Mouse (Mus musculus): ENCODE results near the gene Notch4. TPM values are rescaled to one million over a fixed set of nuclear protein-coding genes. Genes with fewer than 3 reads are reported as not detected.

The Notch4 gene
- polyA plus RNA-seq, 1 experiment from 2014 or later = 8.9 TPM

DNA sequence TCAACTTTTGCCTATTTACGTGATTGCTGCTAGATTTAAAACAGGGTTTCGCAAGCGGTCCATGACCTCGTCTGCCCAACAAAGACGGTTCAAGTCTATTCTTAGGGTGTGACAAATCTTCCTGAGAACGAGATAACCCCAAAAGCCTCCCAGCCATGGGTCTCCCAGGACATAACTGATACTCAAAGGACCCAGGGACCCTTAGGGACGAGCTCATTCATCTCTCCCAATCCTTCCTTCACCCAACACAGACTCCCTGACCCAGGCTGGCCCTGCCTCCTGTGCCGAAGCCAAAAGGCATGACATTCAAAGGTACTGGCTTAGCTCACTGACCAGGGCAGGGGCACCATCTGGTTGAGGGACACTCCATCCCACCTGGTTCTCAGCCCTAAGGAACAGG lies 7.7 kb upstream of the Notch4 start:
- WGBS = 84% methylated on average over 8 of the region's 8 CpGs
- H3K9ac ChIP-seq (replicated peaks) = no peak overlapping the region
- 0 out of 2 replicates have a peak, but pooled peaks cover 5% of the 10 kb centered on the region for H3K4me1 ChIP-seq (replicated peaks)
- H3K4me2 ChIP-seq (replicated peaks) = no peak overlapping the region
- ATAC-seq = no peak
- no peaks in the 10 kb centered on the region for H3K36me3 ChIP-seq
- no peak overlapping the region for H3K4me3 ChIP-seq (replicated peaks)
- H3K27me3 ChIP-seq = no peaks in the 10 kb centered on the region
- no peak overlapping the region for H3K27ac ChIP-seq
- H3K9me3 ChIP-seq = no peaks in the 10 kb centered on the region

DNA sequence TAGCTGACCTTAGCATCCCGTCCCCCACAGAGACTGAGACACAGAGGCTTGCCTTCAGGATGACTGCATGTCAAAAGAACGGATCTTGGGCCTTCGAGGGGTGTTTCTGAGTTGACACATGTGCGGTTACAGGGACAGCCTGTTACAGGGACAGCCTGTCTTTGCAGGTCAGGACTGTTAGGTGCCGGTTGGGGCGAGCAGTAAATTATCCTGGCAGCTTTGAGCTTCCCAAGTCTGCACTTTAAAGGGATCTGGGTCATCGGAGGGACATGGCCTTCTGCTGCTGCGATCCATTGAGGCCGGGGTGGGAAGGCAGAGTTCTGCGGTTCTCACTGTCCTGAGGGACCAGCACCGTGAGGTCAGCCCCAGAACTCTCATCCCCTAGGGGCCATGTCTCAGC lies 6.7 kb upstream of the Notch4 start:
- Histone ChIP-seq H3K9me3 (no peaks in the 10 kb centered on the region), H3K4me2 (replicated peaks) (no peak overlapping the region), H3K4me3 (replicated peaks) (no peak overlapping the region), H3K36me3 (no peaks in the 10 kb centered on the region), H3K4me1 (replicated peaks) (0 out of 2 replicates have a peak, but pooled peaks cover 5% of the 10 kb centered on the region), H3K9ac (replicated peaks) (no peak overlapping the region), H3K27me3 (no peaks in the 10 kb centered on the region), H3K27ac (no peak overlapping the region)
- 81% methylated on average over 11 of the region's 11 CpGs for WGBS
- ATAC-seq = no peak

DNA sequence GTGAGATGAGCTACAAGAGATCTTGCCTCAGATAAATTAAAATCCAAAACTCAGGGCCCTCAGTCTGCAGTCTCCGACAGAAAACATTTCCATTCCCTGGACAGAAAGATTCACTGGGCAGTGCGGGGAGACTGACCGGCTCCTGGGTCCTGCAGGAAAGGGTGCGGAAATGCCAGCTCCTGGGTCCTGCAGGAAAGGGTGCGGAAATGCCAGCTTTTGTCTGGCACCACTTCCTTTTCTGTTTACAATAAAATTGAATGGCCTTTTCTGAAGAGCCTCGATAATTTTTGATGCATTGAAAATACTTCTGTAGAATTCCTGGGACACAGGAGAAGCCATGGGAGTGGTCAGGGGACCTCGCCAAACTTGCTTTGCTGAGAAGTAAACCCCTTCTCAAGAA lies 5.0 kb upstream of the Notch4 start:
- no peak for ATAC-seq
- WGBS = 89% methylated on average over 7 of the region's 7 CpGs

DNA sequence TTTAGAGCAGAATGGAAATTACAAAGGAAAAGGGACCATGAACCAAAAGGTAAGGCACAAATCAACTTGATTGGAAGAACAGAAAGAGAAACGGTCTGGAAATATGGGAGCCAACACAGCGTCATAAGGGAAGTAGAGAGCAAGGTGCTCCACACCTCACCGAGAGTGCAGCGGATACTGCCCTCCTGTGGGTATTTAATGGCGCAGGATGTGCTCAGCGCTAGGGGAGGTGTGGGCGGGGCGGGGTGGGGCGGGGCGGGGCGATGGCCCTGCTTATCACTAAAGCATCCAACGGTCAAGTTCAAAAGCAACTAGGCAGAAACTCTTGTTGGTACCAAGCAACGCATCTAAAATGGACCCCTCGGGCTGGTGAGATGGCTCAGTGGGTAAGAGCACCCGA lies 4.2 kb upstream of the Notch4 start:
- 40% methylated on average over 15 of the region's 15 CpGs for WGBS
- H3K27me3 ChIP-seq = no peaks in the 10 kb centered on the region
- no peaks in the 10 kb centered on the region for H3K36me3 ChIP-seq
- no peaks in the 10 kb centered on the region for H3K9me3 ChIP-seq
- ATAC-seq = no peak
- H3K9ac ChIP-seq (replicated peaks) = no peak overlapping the region
- peaks cover 10% of the 10 kb centered on the region; the same call in 1 of the 2 replicates for H3K4me1 ChIP-seq (replicated peaks)
- H3K27ac ChIP-seq = no peak overlapping the region
- H3K4me3 ChIP-seq (replicated peaks) = no peak overlapping the region
- H3K4me2 ChIP-seq (replicated peaks) = no peak overlapping the region

More for the DNA sequence above, 5.0 kb upstream of the Notch4 start:
- H3K4me3 ChIP-seq (replicated peaks) = no peak overlapping the region
- no peaks in the 10 kb centered on the region for H3K36me3 ChIP-seq
- H3K9ac ChIP-seq (replicated peaks) = no peak overlapping the region
- peaks cover 6% of the 10 kb centered on the region; the same call in 1 of the 2 replicates for H3K4me1 ChIP-seq (replicated peaks)
- H3K27ac ChIP-seq = no peak overlapping the region
- no peaks in the 10 kb centered on the region for H3K27me3 ChIP-seq
- H3K4me2 ChIP-seq (replicated peaks) = no peak overlapping the region
- H3K9me3 ChIP-seq = no peaks in the 10 kb centered on the region

DNA sequence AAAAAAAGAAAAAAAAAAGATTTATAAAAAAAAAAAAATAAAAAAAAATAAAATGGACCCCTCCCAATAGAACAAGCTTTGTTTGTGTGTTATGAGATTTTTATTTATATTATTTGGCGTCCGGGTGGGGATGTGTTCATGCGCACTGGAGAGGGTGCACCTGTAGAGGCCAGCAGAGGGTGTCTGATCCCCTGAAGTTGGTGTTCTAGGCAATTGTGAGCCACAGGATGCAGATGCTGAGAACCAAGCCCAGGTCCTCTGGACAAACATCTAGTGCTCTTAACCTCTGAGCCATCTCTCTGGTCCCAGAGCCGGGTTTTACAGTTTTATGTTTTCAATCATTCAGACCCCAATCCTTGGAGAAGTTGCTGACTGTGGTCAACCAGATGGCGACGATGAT lies 3.6 kb upstream of the Notch4 start:
- no peak overlapping the region for H3K9ac ChIP-seq (replicated peaks)
- peaks cover 10% of the 10 kb centered on the region; the same call in 1 of the 2 replicates for H3K4me1 ChIP-seq (replicated peaks)
- H3K4me3 ChIP-seq (replicated peaks) = no peak overlapping the region
- WGBS = 93% methylated on average over 6 of the region's 6 CpGs
- no peak overlapping the region for H3K27ac ChIP-seq
- H3K9me3 ChIP-seq = no peaks in the 10 kb centered on the region
- H3K27me3 ChIP-seq = no peaks in the 10 kb centered on the region
- ATAC-seq = no peak
- H3K36me3 ChIP-seq = no peaks in the 10 kb centered on the region
- H3K4me2 ChIP-seq (replicated peaks) = no peak overlapping the region

DNA sequence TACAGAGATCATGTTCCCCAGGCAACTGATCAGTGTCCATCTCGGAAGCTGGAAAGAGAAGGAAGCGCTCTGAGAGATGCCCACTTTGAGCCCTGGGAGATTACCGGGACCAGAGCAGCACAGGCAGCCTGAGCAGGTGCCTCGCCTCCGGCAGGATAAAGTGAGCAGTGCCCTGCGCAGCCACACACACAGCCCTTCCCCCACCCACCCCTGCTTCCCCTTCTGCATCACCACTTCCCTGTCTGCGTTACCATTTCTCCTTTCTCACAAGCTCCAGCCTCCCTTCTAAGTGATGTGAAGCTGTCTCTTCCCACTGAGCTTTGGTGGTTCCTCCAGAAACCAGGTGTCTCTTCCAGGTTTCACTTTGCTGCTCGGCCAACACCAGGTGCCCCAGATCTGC lies 2.9 kb upstream of the Notch4 start:
- peaks cover 10% of the 10 kb centered on the region; the same call in 1 of the 2 replicates for H3K4me1 ChIP-seq (replicated peaks)
- no peaks in the 10 kb centered on the region for H3K27me3 ChIP-seq
- peak overlapping the region; percentile 25; the same call in 1 of the 2 replicates for H3K27ac ChIP-seq
- H3K36me3 ChIP-seq = no peaks in the 10 kb centered on the region
- 38% methylated on average over 8 of the region's 8 CpGs for WGBS
- no peak overlapping the region for H3K4me3 ChIP-seq (replicated peaks)
- H3K9me3 ChIP-seq = no peaks in the 10 kb centered on the region
- no peak overlapping the region; the same call in 1 of the 2 replicates for H3K9ac ChIP-seq (replicated peaks)
- H3K4me2 ChIP-seq (replicated peaks) = no peak overlapping the region
- 0 out of 2 replicates have a peak, but pooled peaks have one; percentile 34 for ATAC-seq

DNA sequence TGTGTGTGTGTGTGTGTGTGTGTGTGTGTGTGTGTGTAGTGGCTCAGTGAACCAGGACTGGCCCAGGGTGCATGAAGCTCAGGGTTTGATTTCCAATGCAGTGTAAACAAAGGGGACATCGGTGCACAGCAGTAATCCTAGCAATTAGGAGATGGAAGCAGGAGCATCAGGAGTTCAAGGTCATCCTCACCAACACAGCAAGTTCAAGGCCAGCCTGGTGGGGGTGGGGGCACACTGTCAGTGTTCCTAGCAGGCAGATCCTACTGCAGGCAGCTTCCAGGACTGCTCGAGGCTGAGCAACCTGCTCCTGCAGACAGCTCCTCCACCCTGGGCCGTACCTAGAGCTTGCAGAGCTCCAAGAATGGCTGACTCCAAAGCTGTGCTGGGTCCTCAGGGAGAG lies 1.5 kb upstream of the Notch4 start:
- Histone ChIP-seq H3K9ac (replicated peaks) (no peak overlapping the region), H3K9me3 (no peaks in the 10 kb centered on the region), H3K36me3 (no peaks in the 10 kb centered on the region), H3K4me3 (replicated peaks) (no peak overlapping the region), H3K4me1 (replicated peaks) (peaks cover 10% of the 10 kb centered on the region; the same call in 1 of the 2 replicates), H3K27me3 (0 out of 2 replicates have a peak, but pooled peaks cover 4% of the 10 kb centered on the region), H3K27ac (no peak overlapping the region), H3K4me2 (replicated peaks) (no peak overlapping the region)
- no peak for ATAC-seq
- WGBS = 51% methylated on average over 3 of the region's 3 CpGs

DNA sequence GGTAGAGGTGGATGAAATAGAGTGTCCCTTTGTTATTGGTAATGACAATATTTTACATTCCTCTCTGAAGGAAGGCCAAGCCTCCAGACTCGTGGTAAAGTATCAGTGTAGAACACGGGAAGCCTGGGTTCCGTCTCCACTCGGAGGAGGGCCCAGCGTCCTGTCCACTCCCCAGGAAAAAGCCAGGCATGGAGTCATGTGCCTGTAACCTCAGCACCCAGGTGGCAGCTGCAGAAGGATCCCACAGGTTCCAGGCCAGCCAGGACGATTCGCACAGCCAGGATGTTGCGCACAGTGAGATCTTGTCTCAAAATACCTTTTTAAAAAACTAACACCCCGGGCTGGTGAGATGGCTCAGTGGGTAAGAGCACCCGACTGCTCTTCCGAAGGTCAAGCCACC lies 714 bp upstream of the Notch4 start:
- H3K27me3 ChIP-seq = 0 out of 2 replicates have a peak, but pooled peaks cover 7% of the 10 kb centered on the region
- peaks cover 10% of the 10 kb centered on the region; the same call in 1 of the 2 replicates for H3K4me1 ChIP-seq (replicated peaks)
- no peak overlapping the region for H3K4me2 ChIP-seq (replicated peaks)
- no peak overlapping the region for H3K9ac ChIP-seq (replicated peaks)
- H3K9me3 ChIP-seq = no peaks in the 10 kb centered on the region
- H3K27ac ChIP-seq = no peak overlapping the region
- no peak overlapping the region for H3K4me3 ChIP-seq (replicated peaks)
- 83% methylated on average over 11 of the region's 11 CpGs for WGBS
- no peaks in the 10 kb centered on the region for H3K36me3 ChIP-seq
- ATAC-seq = no peak

DNA sequence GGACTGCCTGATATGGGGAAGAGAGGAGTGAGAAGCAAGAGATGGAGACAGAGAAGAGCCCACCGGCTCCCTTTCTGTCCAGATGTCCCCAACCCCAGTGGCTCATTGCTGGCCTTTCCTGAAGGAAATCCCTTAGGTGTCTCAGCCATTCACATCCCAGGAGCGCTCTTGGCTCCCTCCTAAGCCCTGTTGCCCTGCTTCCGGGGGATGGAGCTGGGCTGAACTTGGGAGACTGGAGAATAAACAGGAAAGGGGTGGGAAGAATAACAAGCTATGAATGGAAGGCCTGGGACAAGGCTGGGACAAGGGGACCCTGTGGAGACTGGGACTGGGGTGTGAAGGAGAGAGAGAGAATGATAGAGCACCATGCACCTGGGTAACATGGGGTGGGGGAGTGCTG lies 728 bp downstream of the Notch4 start:
- Histone ChIP-seq H3K4me1 (replicated peaks) (peaks cover 10% of the 10 kb centered on the region; the same call in 1 of the 2 replicates), H3K4me2 (replicated peaks) (no peak overlapping the region; the same call in 1 of the 2 replicates), H3K4me3 (replicated peaks) (no peak overlapping the region), H3K27me3 (0 out of 2 replicates have a peak, but pooled peaks cover 10% of the 10 kb centered on the region), H3K9ac (replicated peaks) (no peak overlapping the region), H3K9me3 (no peaks in the 10 kb centered on the region), H3K36me3 (no peaks in the 10 kb centered on the region), H3K27ac (0 out of 2 replicates have a peak overlapping the region, but pooled peaks have one; percentile 17)
- 62% methylated on average over 3 of the region's 3 CpGs for WGBS
- ATAC-seq = no peak

DNA sequence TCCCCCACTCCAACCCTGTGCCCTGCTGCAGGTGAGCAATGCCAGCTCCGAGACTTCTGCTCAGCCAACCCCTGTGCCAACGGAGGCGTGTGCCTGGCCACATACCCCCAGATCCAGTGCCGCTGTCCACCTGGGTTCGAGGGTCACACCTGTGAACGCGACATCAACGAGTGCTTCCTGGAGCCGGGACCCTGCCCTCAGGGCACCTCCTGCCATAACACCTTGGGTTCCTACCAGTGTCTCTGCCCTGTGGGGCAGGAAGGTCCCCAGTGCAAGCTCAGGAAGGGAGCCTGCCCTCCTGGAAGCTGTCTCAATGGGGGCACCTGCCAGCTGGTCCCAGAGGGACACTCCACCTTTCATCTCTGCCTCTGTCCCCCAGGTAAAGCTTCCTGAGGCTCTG lies 3.2 kb downstream of the Notch4 start:
- Histone ChIP-seq H3K27me3 (0 out of 2 replicates have a peak, but pooled peaks cover 10% of the 10 kb centered on the region), H3K27ac (no peak overlapping the region), H3K4me3 (replicated peaks) (no peak overlapping the region), H3K36me3 (no peaks in the 10 kb centered on the region), H3K4me1 (replicated peaks) (peaks cover 8% of the 10 kb centered on the region; the same call in 1 of the 2 replicates), H3K9me3 (no peaks in the 10 kb centered on the region), H3K4me2 (replicated peaks) (no peak overlapping the region), H3K9ac (replicated peaks) (no peak overlapping the region)
- WGBS = 70% methylated on average over 9 of the region's 9 CpGs
- ATAC-seq = no peak

DNA sequence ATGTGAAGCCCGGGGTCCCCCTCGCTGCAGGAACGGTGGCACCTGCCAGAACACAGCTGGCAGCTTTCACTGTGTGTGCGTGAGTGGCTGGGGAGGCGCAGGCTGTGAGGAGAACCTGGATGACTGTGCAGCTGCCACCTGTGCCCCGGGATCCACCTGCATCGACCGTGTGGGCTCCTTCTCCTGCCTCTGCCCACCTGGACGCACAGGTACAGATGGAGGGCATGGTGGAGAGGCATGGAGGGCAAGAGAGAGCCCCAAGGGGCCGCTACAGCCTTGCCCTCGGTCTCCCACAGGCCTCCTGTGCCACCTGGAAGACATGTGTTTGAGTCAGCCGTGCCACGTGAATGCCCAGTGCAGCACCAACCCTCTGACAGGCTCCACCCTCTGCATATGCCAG lies 4.4 kb downstream of the Notch4 start:
- Histone ChIP-seq H3K36me3 (no peaks in the 10 kb centered on the region), H3K4me1 (replicated peaks) (peaks cover 12% of the 10 kb centered on the region; the same call in 1 of the 2 replicates), H3K9ac (replicated peaks) (no peak overlapping the region), H3K27ac (no peak overlapping the region), H3K4me2 (replicated peaks) (no peak overlapping the region), H3K27me3 (0 out of 2 replicates have a peak, but pooled peaks cover 10% of the 10 kb centered on the region), H3K9me3 (no peaks in the 10 kb centered on the region), H3K4me3 (replicated peaks) (no peak overlapping the region)
- ATAC-seq = no peak
- 82% methylated on average over 13 of the region's 13 CpGs for WGBS

DNA sequence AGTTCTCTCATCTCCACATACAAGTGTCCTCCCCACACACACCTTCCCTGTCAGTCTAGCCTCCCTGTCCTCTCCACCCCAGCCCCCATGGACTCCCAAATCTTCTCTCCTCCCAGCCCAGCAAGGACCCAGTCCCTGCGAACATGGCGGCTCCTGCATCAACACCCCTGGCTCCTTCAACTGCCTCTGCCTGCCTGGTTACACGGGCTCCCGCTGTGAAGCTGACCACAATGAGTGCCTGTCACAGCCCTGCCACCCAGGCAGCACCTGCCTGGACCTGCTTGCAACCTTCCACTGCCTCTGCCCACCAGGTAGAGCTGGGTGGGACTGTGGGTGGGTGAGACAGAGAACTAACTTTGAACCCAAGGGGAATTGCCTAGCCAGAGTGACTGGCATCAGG lies 5.9 kb downstream of the Notch4 start:
- H3K4me2 ChIP-seq (replicated peaks) = no peak overlapping the region

DNA sequence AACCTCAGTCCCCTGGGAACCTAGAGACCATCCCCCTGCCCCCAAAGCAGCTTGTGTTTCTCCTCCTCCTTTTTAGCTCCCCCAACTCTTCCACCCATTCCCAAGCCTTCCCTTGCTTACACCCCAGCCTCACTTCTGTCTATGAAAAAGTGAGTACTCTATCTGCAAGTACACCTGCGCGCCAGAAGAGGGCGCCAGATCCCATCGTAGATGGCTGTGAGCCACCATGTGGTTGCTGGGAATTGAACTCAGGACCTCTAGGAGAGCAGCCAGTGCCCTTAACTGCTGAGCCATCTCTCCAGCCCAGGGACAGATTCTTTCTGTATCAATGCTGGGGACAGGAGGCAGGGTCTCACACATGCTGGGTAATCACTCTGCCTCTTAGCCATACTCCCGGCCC lies 7.8 kb downstream of the Notch4 start:
- 15% methylated on average over 5 of the region's 5 CpGs for WGBS
- no peaks in the 10 kb centered on the region for H3K36me3 ChIP-seq
- no peak for ATAC-seq
- no peaks in the 10 kb centered on the region for H3K9me3 ChIP-seq
- H3K4me1 ChIP-seq (replicated peaks) = 0 out of 2 replicates have a peak, but pooled peaks cover 6% of the 10 kb centered on the region
- no peak overlapping the region for H3K27ac ChIP-seq
- 0 out of 2 replicates have a peak, but pooled peaks cover 10% of the 10 kb centered on the region for H3K27me3 ChIP-seq
- H3K4me3 ChIP-seq (replicated peaks) = no peak overlapping the region
- no peak overlapping the region for H3K9ac ChIP-seq (replicated peaks)
- no peak overlapping the region for H3K4me2 ChIP-seq (replicated peaks)

More for the DNA sequence above, 5.9 kb downstream of the Notch4 start:
- Histone ChIP-seq H3K4me3 (replicated peaks) (no peak overlapping the region), H3K9me3 (no peaks in the 10 kb centered on the region), H3K4me1 (replicated peaks) (0 out of 2 replicates have a peak, but pooled peaks cover 6% of the 10 kb centered on the region), H3K9ac (replicated peaks) (no peak overlapping the region; the same call in 1 of the 2 replicates), H3K27ac (no peak overlapping the region), H3K27me3 (0 out of 2 replicates have a peak, but pooled peaks cover 10% of the 10 kb centered on the region), H3K36me3 (no peaks in the 10 kb centered on the region)
- WGBS = 74% methylated on average over 4 of the region's 4 CpGs
- ATAC-seq = no peak
